Mouse (Mus musculus) heart, adult 2 months (tissue): ENCODE measurements around the gene L3mbtl4. TPM values are rescaled to one million over a fixed set of nuclear protein-coding genes. Genes with fewer than 3 reads are reported as not detected.

Source experiments
- DNase-seq, 2 experiments: peaks; one replicate each; pipeline ENCODE4 v3.0.0; 2021
- H3K27ac ChIP-seq: fragments of 200-600 bp; 2 replicates; pipeline ENCODE4 v1.8.1; 2022
- H3K27me3 ChIP-seq: fragments of 200-500 bp; 2 replicates; pipeline ENCODE4 v1.6.1; 2012; ENCODE audit warnings: mild to moderate bottlenecking, low read length, inconsistent platforms, mixed read lengths; ENCODE audit not compliant: control insufficient read depth, insufficient read depth
- H3K36me3 ChIP-seq: fragments of 200-500 bp; 2 replicates; pipeline ENCODE4 v1.6.1; 2012; ENCODE audit warnings: low read length, inconsistent platforms; ENCODE audit not compliant: control insufficient read depth, insufficient read depth
- H3K4me1 ChIP-seq: fragments of 200-500 bp; 2 replicates; pipeline ENCODE4 v1.6.1; 2011; ENCODE audit warnings: low read length; ENCODE audit not compliant: control insufficient read depth, insufficient read depth
- H3K4me3 ChIP-seq: fragments of 200-600 bp; 2 replicates; pipeline ENCODE4 v1.8.1; 2022
- H3K79me2 ChIP-seq: fragments of 200-500 bp; replicated peaks from 2 replicates; pipeline ENCODE4 v1.6.1; 2012; ENCODE audit warnings: mild to moderate bottlenecking, inconsistent platforms, low read length, moderate library complexity, mixed read lengths; ENCODE audit not compliant: control insufficient read depth, insufficient read depth
- H3K9ac ChIP-seq: fragments of 200-500 bp; 2 replicates; pipeline ENCODE4 v1.6.1; 2012; ENCODE audit warnings: low read depth, mild to moderate bottlenecking, control low read depth, inconsistent platforms, low read length, mixed read lengths
- CTCF ChIP-seq: fragments of 200-600 bp; IDR thresholded peaks from 2 replicates; pipeline ENCODE4 v1.8.1; 2022; ENCODE audit warnings: antibody characterized with exemption, mild to moderate bottlenecking, moderate library complexity
- EP300 ChIP-seq: fragments of 200-500 bp; IDR thresholded peaks from 2 replicates; pipeline ENCODE4 v1.6.1; 2011; ENCODE audit warnings: low read depth, low read length, control low read depth; ENCODE audit not compliant: insufficient read depth
- POLR2A ChIP-seq: fragments of 200-500 bp; IDR thresholded peaks from 2 replicates; pipeline ENCODE4 v1.6.1; 2011; ENCODE audit warnings: mild to moderate bottlenecking, low read depth, low read length, control low read depth; ENCODE audit not compliant: insufficient read depth
- WGBS: fragments of 180-500 bp; shearing (Covaris S2); methylation state at CpG from one replicate; pipeline ENCODE4 v1.1.7; 2018; 5-methylcytosine and 5-hydroxymethylcytosine counted together
- intact Hi-C: fragments of 180-260 bp; cut with DNase I; formaldehyde crosslinking; loops from one replicate; pipeline ENCODE4 v1.15.1; 2025
- polyA plus RNA-seq: library from polyadenylated mRNA; depleted of rRNA; stranded (reverse); fragments of >200 nt; gene quantifications from 2 replicates; pipeline ENCODE4 v1.2.3, GENCODE M21; 2012
- total RNA-seq, 2 experiments: library from RNA; stranded (reverse); gene quantifications; 2 replicates each; pipeline ENCODE4 v1.2.3; 2021

L3mbtl4 gene
- total and polyA plus RNA-seq, 3 experiments: not detected

GRCm38 (mm10) chr17:68758936-68759335, 485.3 kb downstream of the L3mbtl4 start:
- H3K9ac ChIP-seq: no peak overlapping the region
- intact Hi-C loops: no loop called here
- 47% methylated on average over 3 of the region's 3 CpGs for WGBS
- H3K79me2 ChIP-seq: no peaks in the 10 kb centered on the region
- TF ChIP-seq CTCF (no peak), POLR2A (no peak), EP300 (no peak)
- no peaks in the 10 kb centered on the region for H3K27me3 ChIP-seq
- no peak for DNase-seq
- no peak overlapping the region for H3K4me3 ChIP-seq
- H3K36me3 ChIP-seq: no peaks in the 10 kb centered on the region
- H3K4me1 ChIP-seq: no peaks in the 10 kb centered on the region
- H3K27ac ChIP-seq: no peak overlapping the region

- TF ChIP-seq EP300: no peak
- no peak for TF ChIP-seq POLR2A
- no peak for TF ChIP-seq CTCF
- 74% methylated on average over 1 of the region's 1 CpGs for WGBS
- no peak overlapping the region for H3K9ac ChIP-seq
- intact Hi-C loops: no loop called here
- no peaks in the 10 kb centered on the region for H3K36me3 ChIP-seq
- no peaks in the 10 kb centered on the region for H3K79me2 ChIP-seq
- no peak overlapping the region for H3K4me3 ChIP-seq
- DNase-seq: no peak
- H3K4me1 ChIP-seq: no peaks in the 10 kb centered on the region
- H3K27me3 ChIP-seq: no peaks in the 10 kb centered on the region
- H3K27ac ChIP-seq: no peak overlapping the region
Measured at GRCm38 (mm10) chr17:68759978-68760377, 486.4 kb downstream of the L3mbtl4 start.

GRCm38 (mm10) chr17:68764329-68764880, 490.8 kb downstream of the L3mbtl4 start:
- no peaks in the 10 kb centered on the region for H3K36me3 ChIP-seq
- H3K4me3 ChIP-seq: no peak overlapping the region
- no peaks in the 10 kb centered on the region for H3K4me1 ChIP-seq
- intact Hi-C loops: no loop called here
- TF ChIP-seq CTCF: no peak
- no peak for TF ChIP-seq POLR2A
- no peak for TF ChIP-seq EP300
- H3K9ac ChIP-seq: no peak overlapping the region
- H3K27me3 ChIP-seq: no peaks in the 10 kb centered on the region
- DNase-seq: no peak
- H3K79me2 ChIP-seq: no peaks in the 10 kb centered on the region
- WGBS: 73% methylated on average over 10 of the region's 10 CpGs
- H3K27ac ChIP-seq: no peak overlapping the region

- TF ChIP-seq CTCF (no peak), EP300 (no peak), POLR2A (no peak)
Measured at GRCm38 (mm10) chr17:68769561-68769960, 496.0 kb downstream of the L3mbtl4 start.

GRCm38 (mm10) chr17:68771046-68771750, 497.6 kb downstream of the L3mbtl4 start:
- no peaks in the 10 kb centered on the region for H3K4me1 ChIP-seq
- H3K27ac ChIP-seq: no peak overlapping the region
- DNase-seq: no peak
- H3K27me3 ChIP-seq: no peaks in the 10 kb centered on the region
- intact Hi-C loops: no loop called here
- no peak overlapping the region for H3K4me3 ChIP-seq
- no peaks in the 10 kb centered on the region for H3K79me2 ChIP-seq
- H3K9ac ChIP-seq: no peak overlapping the region
- TF ChIP-seq CTCF: no peak
- TF ChIP-seq POLR2A: no peak
- no peak for TF ChIP-seq EP300
- no peaks in the 10 kb centered on the region for H3K36me3 ChIP-seq
- 41% methylated on average over 7 of the region's 7 CpGs for WGBS

More at GRCm38 (mm10) chr17:68769561-68769960, 496.0 kb downstream of the L3mbtl4 start:
- no peaks in the 10 kb centered on the region for H3K36me3 ChIP-seq
- no peaks in the 10 kb centered on the region for H3K79me2 ChIP-seq
- intact Hi-C loops: no loop called here
- no peaks in the 10 kb centered on the region for H3K4me1 ChIP-seq
- H3K4me3 ChIP-seq: no peak overlapping the region
- no peak for DNase-seq
- WGBS: 72% methylated on average over 4 of the region's 4 CpGs
- no peak overlapping the region for H3K9ac ChIP-seq
- H3K27me3 ChIP-seq: no peaks in the 10 kb centered on the region
- H3K27ac ChIP-seq: no peak overlapping the region

- Histone ChIP-seq H3K4me3 (no peak overlapping the region), H3K4me1 (no peaks in the 10 kb centered on the region), H3K79me2 (no peaks in the 10 kb centered on the region), H3K36me3 (no peaks in the 10 kb centered on the region), H3K27ac (no peak overlapping the region), H3K27me3 (no peaks in the 10 kb centered on the region), H3K9ac (no peak overlapping the region)
- no peak for DNase-seq
- WGBS: 73% methylated on average over 4 of the region's 4 CpGs
- intact Hi-C loops: no loop called here
- TF ChIP-seq EP300 (no peak), POLR2A (no peak), CTCF (no peak)
Measured at GRCm38 (mm10) chr17:68793741-68794140, 520.1 kb downstream of the L3mbtl4 start.
